Mouse (Mus musculus): Measurements from ENCODE around the gene Ube2r2. TPM values are rescaled to one million over a fixed set of nuclear protein-coding genes. Genes with fewer than 3 reads are reported as not detected.

Ube2r2 gene
- polyA plus RNA-seq, 1 experiment from 2014 or later, result 115 TPM

DNA sequence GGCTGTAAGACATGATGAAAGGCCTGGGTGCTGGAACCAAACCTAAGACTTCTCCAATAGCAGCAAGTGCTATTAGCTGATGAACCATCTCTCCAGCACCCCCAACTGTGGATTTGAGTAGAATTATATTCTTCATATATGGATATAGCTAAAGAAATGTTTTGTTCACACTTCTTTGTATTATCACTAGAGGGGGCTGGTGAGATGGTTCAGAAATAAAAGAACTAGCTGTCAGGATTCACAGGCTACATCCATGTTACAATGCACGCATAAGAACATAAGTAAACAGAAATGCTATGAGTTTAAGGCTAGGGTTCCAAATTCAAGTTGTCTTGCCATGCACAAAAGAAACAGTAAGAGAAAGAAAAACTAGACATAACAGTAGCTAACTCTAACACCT is 89.9 kb downstream of the Ube2r2 start:
- no peaks in the 10 kb centered on the region for H3K27me3 ChIP-seq
- POLR2A ChIA-PET, result interaction anchor here (0.5 kb wide), 1 partner anchor 171 kb away, joined by 3 read pairs; no protein-coding TSS in a partner anchor
- peak; percentile 32 for TF ChIP-seq CTCF (IDR thresholded peaks at IDR 0.05)
- in situ Hi-C loops (cut with MboI; ENCODE audit: low pct_unique_long_range_greater_than_20kb), result no loop called here
- ATAC-seq, result no peak
- no peak for DNase-seq (ENCODE audit: low read depth, low spot score)
- CTCF ChIA-PET, result interaction anchor here (0.8 to 2.2 kb wide), 9 partner anchors 9 to 96 kb away, joined by 3 to 9 read pairs (median 4); no protein-coding TSS in a partner anchor

DNA sequence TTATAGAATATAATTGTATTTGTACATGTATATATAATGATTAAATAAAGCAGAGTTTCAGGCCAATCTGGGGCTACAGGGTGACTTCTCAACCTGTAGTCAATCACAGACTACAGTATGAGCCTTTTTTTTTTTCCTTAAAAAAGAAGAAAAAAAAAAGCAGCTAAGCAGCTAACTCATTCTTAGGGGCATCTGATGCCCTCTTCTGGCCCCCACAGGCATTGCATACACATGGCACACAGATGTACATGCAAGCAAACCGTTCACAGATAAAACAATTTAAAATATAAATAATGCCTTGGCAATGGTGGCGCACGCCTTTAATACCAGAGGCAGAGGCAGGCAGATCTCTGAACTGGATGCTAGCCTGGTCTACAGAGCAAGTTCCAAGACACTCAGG is 90.8 kb downstream of the Ube2r2 start:
- in situ Hi-C loops (cut with MboI; ENCODE audit: low pct_unique_long_range_greater_than_20kb), result no loop called here
- CTCF ChIA-PET, result interaction anchor here (0.8 to 2.2 kb wide), 12 partner anchors 9 to 175 kb away, joined by 3 to 9 read pairs (median 4); no protein-coding TSS in a partner anchor
- ATAC-seq (no peak), DNase-seq (ENCODE audit: low read depth, low spot score) (no peak)
- peak; percentile 74 for TF ChIP-seq CTCF (IDR thresholded peaks at IDR 0.05)
- no peaks in the 10 kb centered on the region for H3K27me3 ChIP-seq
- POLR2A ChIA-PET, result no interaction called here

DNA sequence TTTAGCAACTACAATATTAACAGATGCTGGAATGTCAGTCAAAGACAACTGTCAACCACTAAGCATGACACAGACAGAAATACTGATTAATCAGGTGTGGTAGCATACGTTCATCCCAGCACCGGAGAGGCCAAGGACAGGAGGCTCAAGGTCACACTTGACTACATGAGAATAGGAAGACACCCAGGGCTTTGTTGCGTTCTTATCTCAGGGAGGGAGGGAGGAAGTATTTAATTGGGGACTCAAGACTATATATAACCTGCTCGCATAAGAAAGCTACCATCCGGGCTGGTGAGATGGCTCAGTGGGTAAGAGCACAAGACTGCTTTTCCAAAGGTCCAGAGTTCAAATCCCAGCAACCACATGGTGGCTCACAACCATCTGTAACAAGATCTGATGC is 100.1 kb downstream of the Ube2r2 start:
- ChIA-PET CTCF (no interaction called here), POLR2A (no interaction called here)
- TF ChIP-seq CTCF (IDR thresholded peaks at IDR 0.05), result no peak
- no peak for DNase-seq (ENCODE audit: low read depth, low spot score)
- H3K27me3 ChIP-seq, result no peaks in the 10 kb centered on the region
- no peak for ATAC-seq
- in situ Hi-C loops (cut with MboI; ENCODE audit: low pct_unique_long_range_greater_than_20kb), result no loop called here

DNA sequence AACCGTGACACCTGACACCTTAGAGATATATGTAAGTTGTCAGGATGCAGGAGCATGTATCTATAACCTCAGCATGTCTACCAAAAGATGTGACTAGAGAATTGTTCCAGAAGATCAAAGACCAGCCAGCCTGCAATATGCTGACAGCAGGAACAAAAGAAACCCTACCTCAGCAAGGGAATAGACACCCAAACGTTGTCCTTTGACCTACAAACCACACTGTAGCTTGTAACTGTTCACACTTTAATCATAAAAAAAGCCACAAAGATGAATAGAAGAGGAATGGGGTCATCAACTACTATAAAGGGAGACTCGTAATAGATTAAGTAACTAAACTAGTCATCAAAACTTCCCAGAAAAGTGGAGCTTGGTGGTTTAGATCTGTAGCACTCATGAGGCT is 105.4 kb downstream of the Ube2r2 start:
- DNase-seq (ENCODE audit: low read depth, low spot score), result no peak
- ChIA-PET CTCF (interaction anchor here (0.9 kb wide), 1 partner anchor 75 kb away, joined by 3 read pairs; no protein-coding TSS in a partner anchor), POLR2A (no interaction called here)
- no peaks in the 10 kb centered on the region for H3K27me3 ChIP-seq
- in situ Hi-C loops (cut with MboI; ENCODE audit: low pct_unique_long_range_greater_than_20kb), result no loop called here
- no peak for TF ChIP-seq CTCF (IDR thresholded peaks at IDR 0.05)
- no peak for ATAC-seq

Other genes starting within 250 kb of the Ube2r2 start
- not detected for gene Spink4, start 215.7 kb upstream of the Ube2r2 start, polyA plus RNA-seq (2021)
- 140 TPM for gene Bag1, start 187.4 kb upstream of the Ube2r2 start, polyA plus RNA-seq (2021)
- 110 TPM for gene Chmp5, start 187.3 kb upstream of the Ube2r2 start, polyA plus RNA-seq (2021)
- gene Nfx1, start 164.8 kb upstream of the Ube2r2 start, polyA plus RNA-seq (2021), result 45.7 TPM
- 0.21 TPM for gene Aqp7, start 87.6 kb upstream of the Ube2r2 start, polyA plus RNA-seq (2021)
- 2.3 TPM for gene Aqp3, start 37.6 kb upstream of the Ube2r2 start, polyA plus RNA-seq (2021)
- 18.8 TPM for gene Nol6, start 11.3 kb upstream of the Ube2r2 start, polyA plus RNA-seq (2021)
- gene Ubap2, start 139.4 kb downstream of the Ube2r2 start, polyA plus RNA-seq (2021), result 54.1 TPM
- 25.9 TPM for gene Dcaf12, start 179.1 kb downstream of the Ube2r2 start, polyA plus RNA-seq (2021)
- gene Ubap1, start 213.3 kb downstream of the Ube2r2 start, polyA plus RNA-seq (2021), result 42.6 TPM

All from Patski (cell line).